Mouse (Mus musculus): ENCODE results near the gene Anapc2.

The Anapc2 gene

GRCm38 (mm10) chr2:25240310-25240709 is 32.0 kb upstream of the Anapc2 start:
- CTCF ChIA-PET: interaction anchor here (0.6 to 1.0 kb wide), 5 partner anchors 9 to 648 kb away, joined by 3 to 4 read pairs (median 3); no protein-coding TSS in a partner anchor

GRCm38 (mm10) chr2:25240723-25241437 is 31.4 kb upstream of the Anapc2 start:
- CTCF ChIA-PET: interaction anchor here (0.6 to 1.4 kb wide), 6 partner anchors 8 to 647 kb away, joined by 3 to 4 read pairs (median 3); no protein-coding TSS in a partner anchor

GRCm38 (mm10) chr2:25241438-25241775 is 30.9 kb upstream of the Anapc2 start:
- CTCF ChIA-PET: interaction anchor here (1.4 kb wide), 1 partner anchor 48 kb away, joined by 3 read pairs; no protein-coding TSS in a partner anchor

- CTCF ChIA-PET: interaction anchor here (0.6 to 1.4 kb wide), 2 partner anchors 14 to 48 kb away, joined by 3 to 4 read pairs; no protein-coding TSS in a partner anchor
Observed at GRCm38 (mm10) chr2:25242101-25242506, 30.2 kb upstream of the Anapc2 start, which contains the start of the genes Rnf208 and Cysrt1. Rnf208 (plus strand) TSS chr2:25242255. Cysrt1 (minus strand) TSS chr2:25242452.

- CTCF ChIA-PET: interaction anchor here (0.5 to 0.9 kb wide), 3 partner anchors 11 to 117 kb away, joined by 3 read pairs; no protein-coding TSS in a partner anchor
Observed at GRCm38 (mm10) chr2:25243342-25243741, 28.9 kb upstream of the Anapc2 start.

GRCm38 (mm10) chr2:25244144-25244543 is 28.1 kb upstream of the Anapc2 start:
- CTCF ChIA-PET: interaction anchor here (0.7 kb wide), 1 partner anchor 47 kb away, joined by 11 read pairs; no protein-coding TSS in a partner anchor

GRCm38 (mm10) chr2:25246183-25247072 is 25.9 kb upstream of the Anapc2 start, which contains the start of gene AL732309.1:
AL732309.1 (minus strand) TSS chr2:25246863.
- CTCF ChIA-PET: interaction anchor here (0.6 kb wide), 1 partner anchor 19 kb away, joined by 3 read pairs; no protein-coding TSS in a partner anchor

GRCm38 (mm10) chr2:25252331-25252730 is 19.9 kb upstream of the Anapc2 start:
- CTCF ChIA-PET: interaction anchor here (1.1 kb wide), 1 partner anchor 31 kb away, joined by 4 read pairs; no protein-coding TSS in a partner anchor

- CTCF ChIA-PET: interaction anchor here (0.8 to 1.5 kb wide), 2 partner anchors 10 to 26 kb away, joined by 3 to 4 read pairs; no protein-coding TSS in a partner anchor
Observed at GRCm38 (mm10) chr2:25255284-25255779, 16.9 kb upstream of the Anapc2 start, which contains the start of gene Tmem203. Tmem203 (plus strand) TSS chr2:25255439.

- CTCF ChIA-PET: interaction anchor here (0.6 to 1.5 kb wide), 4 partner anchors 28 to 154 kb away, joined by 3 to 5 read pairs (median 4); no protein-coding TSS in a partner anchor
Observed at GRCm38 (mm10) chr2:25256443-25257109, 15.7 kb upstream of the Anapc2 start.

- CTCF ChIA-PET: interaction anchor here (0.6 to 0.7 kb wide), 2 partner anchors 60 to 154 kb away, joined by 3 to 5 read pairs; no protein-coding TSS in a partner anchor
Observed at GRCm38 (mm10) chr2:25257250-25257649, 15.0 kb upstream of the Anapc2 start.

GRCm38 (mm10) chr2:25258887-25259286 is 13.4 kb upstream of the Anapc2 start:
- CTCF ChIA-PET: no interaction called here

GRCm38 (mm10) chr2:25261870-25262269 is 10.4 kb upstream of the Anapc2 start:
- CTCF ChIA-PET: interaction anchor here (0.6 kb wide), 1 partner anchor 67 kb away, joined by 7 read pairs; no protein-coding TSS in a partner anchor

- CTCF ChIA-PET: interaction anchor here (0.6 to 0.8 kb wide), 2 partner anchors 9 to 68 kb away, joined by 5 to 7 read pairs; partner anchors contain the start of genes Anapc2 and Ssna1
Observed at GRCm38 (mm10) chr2:25262291-25262767, 9.9 kb upstream of the Anapc2 start, which contains the start of gene Tprn. Tprn (plus strand) TSS chr2:25262618.

GRCm38 (mm10) chr2:25262795-25263622 is 9.3 kb upstream of the Anapc2 start:
- CTCF ChIA-PET: interaction anchor here (0.8 kb wide), 1 partner anchor 9 kb away, joined by 5 read pairs; the partner anchor contains the start of genes Anapc2 and Ssna1

- CTCF ChIA-PET: no interaction called here
Observed at GRCm38 (mm10) chr2:25263623-25264285, 8.5 kb upstream of the Anapc2 start.

GRCm38 (mm10) chr2:25264286-25264660 is 8.0 kb upstream of the Anapc2 start:
- CTCF ChIA-PET: no interaction called here

- CTCF ChIA-PET: no interaction called here
Observed at GRCm38 (mm10) chr2:25264851-25265250, 7.4 kb upstream of the Anapc2 start.

Data from spleen, embryonic (tissue).